Mouse (Mus musculus) layer of hippocampus, adult 8-10 months (tissue): Measurements from ENCODE around the gene Hscb. TPM values are rescaled to one million over a fixed set of nuclear protein-coding genes. Genes with fewer than 3 reads are reported as not detected.
"Not testable (repeated sequence)": the region's sequence is repeated elsewhere in the genome, so short reads cannot be mapped to it uniquely, and the experiment has no call there.

ENCODE experiments used
- DNase-seq, 2 experiments: peaks; one replicate each; pipeline ENCODE4 v3.0.0; 2022; ENCODE audit warnings: low spot score in 2 of 2
- total RNA-seq, 4 experiments: library from RNA; stranded (reverse); gene quantifications; 2 replicates each; pipeline ENCODE4 v1.2.4; 2022

The Hscb gene
- total RNA-seq: 10 to 100 TPM; 12.6 to 17.6 (median 14.5) TPM

DNA sequence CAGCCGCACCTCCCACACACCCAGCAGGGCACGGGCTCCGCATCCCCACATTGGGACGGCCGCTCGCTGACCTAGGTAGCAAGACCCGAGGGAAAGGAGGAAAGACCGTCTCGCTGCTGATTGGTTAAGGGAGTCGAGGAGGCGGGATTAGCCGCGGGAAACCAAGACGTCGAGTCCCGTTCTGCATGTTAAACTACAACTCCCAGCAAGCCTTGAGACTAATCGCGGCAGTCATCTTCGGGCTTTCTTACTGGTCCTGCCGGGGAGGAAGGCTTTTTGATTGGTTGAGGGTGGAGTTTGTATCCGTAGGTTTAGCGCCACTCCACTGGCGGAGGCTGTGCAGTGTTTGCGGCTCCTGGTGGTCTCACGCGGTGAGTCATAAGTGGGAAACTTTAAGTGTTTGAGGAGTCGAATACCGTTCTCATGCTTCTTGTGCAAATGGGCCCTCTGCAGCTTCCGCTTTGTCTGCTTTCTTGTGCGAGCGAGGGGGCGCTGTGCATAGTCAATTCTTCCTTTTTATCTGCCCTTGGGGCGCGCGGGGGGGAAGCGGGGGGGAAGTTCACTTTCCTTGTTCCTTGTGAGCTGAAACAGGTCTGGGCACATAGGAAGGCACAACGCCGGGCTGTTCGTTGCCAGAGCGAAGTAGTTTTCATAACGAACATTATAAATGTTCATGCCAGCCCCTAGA, at the start of gene Hscb, which contains the start of gene Chek2:
TSS of gene Hscb (minus strand) at position 100 of the 688 bp plus-strand sequence.
TSS of gene Chek2 (plus strand) at position 302 of the 688 bp plus-strand sequence.
- peak; percentile 98 to 99 for DNase-seq

DNA sequence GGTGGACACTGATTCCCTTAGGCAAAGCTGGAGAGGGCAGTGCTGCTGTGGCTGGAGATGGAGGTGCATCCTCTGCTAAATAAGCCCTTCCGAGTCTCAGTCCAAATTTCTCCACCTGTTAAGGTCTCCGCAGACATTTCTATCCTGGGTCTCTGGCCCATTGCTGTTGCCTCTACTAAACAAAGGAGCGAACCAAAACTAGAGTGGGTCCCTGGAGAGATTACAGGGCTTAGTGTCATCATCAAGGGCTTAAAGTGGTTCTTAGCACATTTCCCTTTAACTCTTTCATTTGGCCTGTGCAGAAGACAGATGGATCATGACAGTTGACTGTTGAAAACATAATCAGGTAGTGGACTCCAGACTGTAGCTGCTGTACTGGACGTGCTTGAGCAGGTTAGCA, 49.0 kb upstream of the Hscb start:
- no peak for DNase-seq

DNA sequence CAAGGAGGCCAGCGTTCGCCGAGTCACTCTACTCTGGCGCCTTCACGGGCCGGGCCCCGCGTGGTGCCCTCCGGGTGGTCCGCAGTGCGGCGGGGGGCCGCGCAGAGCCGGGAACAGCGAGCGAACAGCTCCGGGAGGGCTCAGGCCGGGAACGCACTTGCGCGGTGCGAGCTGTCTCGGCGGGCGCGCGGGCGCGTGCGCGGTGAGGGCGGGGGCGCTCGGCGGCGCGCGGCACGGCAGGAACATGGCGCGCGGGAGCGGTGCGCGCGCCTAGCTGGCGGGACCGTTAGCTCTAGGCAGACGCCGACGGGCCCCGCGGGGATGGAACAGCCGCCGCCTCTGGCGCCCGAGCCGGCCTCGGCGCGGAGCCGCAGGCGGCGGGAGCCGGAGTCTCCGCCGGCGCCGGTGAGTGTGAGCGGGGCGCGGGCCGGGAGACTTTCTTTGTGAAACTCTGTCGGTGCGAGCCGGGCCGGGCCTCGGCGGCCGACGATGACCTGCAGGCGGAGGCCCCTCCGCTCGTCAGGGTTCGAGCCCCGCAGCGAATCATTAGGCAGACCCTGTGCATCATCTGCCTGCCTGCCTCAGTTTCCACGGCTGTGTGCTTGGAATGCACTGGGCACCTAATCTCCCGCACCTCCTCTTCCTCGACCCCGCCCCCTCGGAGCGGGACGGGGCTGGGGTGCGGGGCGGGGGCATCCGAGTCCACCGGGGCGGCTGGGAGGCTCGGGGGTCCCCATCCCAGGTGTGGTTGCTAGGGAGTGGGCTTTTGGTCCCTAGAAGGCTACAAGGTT, 40.2 kb upstream of the Hscb start, which contains the start of gene Ttc28:
TSS of gene Ttc28 (plus strand) at position 220 of the 791 bp plus-strand sequence.
- DNase-seq: peak; percentile 63 to 82

DNA sequence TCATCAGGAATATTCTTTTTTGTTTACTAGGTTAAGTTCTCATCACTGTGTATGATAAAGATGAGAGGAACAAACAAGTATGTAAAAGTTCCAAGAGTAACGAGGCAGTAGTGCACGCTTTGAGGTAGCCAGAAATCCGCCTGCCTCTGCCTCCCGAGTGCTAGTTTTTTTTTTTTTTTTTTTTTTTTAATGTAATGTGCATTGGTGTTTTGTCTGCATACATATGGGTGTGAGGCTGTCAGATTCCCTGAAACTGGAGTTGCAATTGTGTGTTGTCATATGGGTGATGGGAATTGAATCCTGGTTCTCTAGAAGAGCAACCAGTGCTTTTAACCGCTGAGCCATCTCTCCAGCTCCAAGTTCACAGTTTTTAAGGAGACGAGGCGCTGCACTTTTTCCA, 39.5 kb upstream of the Hscb start:
- DNase-seq: no peak

DNA sequence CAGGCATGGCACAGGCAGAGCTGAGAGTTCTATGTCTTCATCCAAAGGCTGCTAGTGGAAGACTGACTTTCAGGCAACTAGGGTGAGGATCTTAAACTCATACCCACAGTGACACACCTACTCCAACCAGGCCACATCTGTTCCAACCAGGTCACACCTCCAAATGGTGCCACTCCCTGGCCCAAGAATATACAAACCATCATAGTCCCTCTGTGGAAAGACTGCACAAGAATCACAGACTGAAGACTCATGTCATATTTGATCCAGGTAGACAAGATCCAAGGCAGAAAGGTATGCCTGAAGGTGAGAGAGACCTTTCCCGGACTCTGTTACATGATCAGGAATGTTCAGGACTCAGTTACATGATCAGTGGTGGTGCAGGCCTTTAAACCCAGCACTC, 38.9 kb upstream of the Hscb start:
- not testable (repeated sequence) for DNase-seq

DNA sequence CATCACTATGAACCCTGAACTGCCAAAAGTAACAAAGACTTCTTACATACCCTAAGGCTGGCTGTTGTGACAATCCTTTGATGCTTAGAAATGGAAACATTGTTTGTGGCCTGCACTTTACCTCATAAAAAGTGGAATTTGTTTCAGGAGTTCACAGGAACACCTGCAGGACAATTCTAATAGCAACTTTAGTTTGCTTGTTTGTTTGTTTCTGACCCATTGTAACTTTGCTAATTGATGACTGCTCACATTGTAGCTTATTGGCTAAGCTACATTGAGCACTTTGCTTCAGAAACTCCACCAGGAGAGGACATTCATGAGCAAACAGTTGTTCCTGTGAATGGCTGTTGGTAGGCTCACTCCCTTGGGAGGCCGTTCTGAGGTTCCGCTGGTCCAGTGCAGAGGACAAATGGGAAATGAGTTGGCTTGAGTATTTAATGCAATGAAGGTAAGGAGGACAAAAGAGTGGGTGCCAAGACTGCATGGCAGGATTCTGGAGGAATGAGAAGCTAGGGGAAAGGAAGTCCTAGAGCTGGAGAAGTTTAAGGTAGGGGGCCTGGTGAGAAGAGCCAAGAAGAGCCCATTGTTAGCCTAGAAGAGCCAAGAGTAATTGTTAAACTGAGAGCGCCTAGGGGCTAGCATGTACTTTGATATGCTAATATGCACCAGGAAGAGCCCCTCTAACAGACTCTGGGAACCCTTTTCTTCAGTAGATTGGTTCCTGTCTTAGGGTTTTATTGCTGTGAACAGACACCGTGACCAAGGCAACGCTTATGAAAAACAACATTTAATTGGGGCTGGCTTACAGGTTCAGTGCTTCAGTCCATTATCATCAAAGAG, 38.3 kb upstream of the Hscb start:
- DNase-seq: no peak

DNA sequence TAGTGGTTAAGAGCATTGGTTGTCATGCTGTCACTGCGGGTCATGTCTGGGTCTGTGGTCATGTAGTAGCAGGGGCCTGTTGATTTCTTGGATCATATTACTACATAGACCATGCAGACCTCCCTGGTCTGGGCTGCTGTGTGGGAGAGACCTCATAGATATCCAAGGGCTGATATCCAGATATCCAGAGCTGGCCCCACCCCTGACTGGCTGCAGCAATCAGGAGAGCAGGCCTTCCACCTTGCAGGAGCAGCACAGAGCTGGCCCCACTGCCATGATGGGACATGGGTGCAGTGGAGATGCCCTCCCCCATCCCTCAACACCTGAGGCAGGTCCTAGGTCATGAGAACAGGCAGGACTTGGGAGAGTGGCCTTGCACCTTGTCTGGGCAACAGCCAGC, 35.7 kb upstream of the Hscb start:
- DNase-seq: no peak

DNA sequence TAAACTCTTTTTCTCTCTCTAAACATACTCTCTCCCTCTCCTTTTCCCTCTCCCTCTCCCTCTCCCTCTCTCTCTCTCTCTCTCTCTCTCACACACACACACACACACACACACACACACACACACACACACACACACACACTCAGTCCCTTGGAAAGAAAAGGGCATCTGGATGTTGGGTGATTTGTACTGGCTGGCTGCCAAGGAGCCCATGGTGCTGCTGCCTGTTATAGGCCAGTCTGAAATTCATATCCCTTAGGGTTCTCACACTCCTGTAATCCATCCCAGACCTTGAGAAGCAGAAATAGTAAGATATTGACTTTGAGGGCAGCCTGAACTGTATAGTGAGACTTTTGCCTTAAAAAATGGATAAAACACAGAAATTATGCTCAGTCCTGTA, 35.1 kb upstream of the Hscb start:
- DNase-seq: no peak

DNA sequence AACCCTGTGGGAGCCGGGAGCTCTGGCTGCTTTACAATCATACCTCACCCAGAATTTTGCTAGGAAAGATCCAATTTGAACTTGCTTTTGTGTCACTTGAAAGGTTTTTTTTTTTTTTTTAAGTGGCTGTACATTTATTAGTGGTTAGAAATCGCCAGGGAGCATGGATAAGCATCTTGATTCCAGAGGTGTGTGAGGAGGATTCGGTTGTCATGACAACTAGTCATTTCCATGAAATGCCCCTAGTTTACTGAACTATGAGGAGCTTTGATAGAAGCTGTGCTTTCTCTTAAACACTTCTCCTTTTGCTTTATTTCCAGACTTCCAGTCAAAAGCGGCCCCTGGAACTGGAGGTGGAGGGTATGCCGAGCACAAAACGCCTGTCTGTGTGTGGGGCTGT, 33.6 kb upstream of the Hscb start:
- no peak for DNase-seq

DNA sequence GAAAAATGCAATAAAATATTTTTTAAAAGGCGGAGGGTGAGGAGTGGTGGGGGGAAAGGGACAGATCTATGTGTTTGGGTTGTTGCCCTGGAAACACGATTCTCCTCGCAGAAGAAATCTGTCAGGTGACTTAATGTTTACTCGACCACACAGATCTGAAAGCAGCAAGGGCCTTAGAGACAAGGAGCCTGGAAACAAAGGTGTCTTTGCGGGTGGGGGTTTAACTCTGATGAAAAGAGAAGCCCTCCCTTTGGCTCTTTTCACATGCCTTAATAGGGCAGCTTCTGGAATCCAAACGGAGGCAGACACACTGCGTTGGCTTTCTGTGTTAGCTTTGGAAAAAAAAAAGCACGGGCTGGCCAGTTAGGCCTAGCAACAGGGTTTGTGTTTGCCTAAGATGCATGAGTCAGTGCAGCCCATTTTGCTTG, 29.7 kb upstream of the Hscb start:
- DNase-seq: no peak

DNA sequence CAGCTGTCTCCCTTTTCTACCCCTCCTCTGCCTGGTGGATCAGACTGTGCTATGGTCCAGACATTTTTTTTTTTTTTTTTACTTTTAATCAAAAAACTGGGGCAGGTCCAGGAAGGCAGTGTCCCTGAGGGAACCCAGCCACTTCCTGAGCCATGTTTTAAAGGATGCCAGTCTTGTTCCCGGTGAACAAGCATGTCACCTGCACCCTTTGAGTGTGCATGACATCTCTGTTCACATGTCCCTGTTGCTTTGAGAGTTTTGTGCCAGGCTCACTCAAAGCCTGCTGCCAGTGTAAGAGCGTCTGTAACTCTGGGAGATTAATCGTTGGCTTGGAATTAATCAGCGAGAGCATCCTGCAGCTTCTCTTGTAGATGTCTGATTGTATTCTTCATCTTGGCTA, 28.9 kb upstream of the Hscb start:
- no peak for DNase-seq

DNA sequence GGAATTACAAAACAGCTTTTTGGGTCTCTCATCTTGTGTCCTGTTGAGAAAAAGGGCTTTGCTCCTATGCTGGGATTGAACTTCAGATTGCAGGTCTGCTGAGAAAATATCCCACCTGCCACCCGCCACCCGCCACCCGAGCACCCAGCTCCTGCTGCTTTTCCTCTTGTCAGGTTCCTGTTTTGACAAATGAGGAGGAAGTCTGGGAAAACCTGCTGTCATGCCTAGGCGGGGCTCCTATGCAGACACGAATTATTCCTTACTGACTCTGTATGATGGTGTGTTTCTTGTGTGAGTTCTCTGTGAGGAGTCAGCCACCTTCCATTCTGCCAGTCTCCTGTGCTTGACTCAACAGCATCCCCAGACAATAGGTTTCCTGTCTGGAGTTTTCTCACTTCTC, 20.9 kb upstream of the Hscb start:
- no peak for DNase-seq

DNA sequence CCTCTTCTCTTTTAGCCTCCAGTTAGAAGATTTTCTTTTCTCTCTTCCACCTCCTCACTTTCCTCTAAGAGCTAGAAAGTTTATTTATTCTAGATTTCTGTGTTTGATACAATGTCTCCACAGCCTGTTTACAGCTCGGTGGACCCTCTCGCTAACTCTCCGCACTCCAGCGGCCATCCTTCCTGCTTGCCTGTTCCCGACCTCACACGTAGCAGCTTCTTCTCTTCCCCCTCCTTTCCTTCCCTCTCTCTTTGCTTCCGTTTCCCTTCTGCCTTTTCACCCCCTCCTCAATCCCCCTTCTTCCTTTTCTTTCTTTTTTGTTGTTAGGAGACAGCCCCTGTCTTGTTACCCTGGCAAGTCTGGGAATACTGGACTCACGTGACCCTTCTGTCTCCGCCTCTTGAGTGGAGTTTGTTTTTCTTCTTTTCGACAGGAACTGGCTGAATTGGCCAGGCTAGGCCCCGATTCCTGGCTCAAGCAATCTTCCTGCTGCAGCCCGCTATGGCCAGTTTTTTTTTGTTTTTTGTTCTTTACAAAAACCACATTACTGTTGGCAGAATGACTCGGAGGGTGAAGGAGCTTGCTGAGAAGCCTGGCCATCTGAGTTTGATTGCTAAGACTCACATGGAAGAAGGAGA, 19.6 kb upstream of the Hscb start:
- DNase-seq: peak; percentile 39 to 48

DNA sequence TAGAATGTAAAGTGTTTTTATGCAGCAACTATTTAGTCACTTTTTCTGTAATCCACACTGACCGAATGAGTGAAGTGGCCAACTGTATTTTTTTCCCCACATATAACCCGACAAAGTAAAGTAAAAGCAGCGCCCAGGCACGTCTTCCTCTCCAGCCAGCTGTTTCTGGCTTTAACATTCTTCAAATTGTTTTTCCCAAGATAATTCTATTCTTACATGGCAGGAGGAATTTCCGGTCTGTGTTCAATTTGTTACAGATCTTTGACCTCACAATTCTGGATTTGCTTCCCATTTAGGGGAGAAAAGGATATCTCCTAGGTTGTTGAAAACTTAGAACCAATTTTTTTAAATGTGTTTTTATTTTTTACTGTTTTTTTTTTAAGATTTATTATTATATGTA, 17.5 kb upstream of the Hscb start:
- no peak for DNase-seq

DNA sequence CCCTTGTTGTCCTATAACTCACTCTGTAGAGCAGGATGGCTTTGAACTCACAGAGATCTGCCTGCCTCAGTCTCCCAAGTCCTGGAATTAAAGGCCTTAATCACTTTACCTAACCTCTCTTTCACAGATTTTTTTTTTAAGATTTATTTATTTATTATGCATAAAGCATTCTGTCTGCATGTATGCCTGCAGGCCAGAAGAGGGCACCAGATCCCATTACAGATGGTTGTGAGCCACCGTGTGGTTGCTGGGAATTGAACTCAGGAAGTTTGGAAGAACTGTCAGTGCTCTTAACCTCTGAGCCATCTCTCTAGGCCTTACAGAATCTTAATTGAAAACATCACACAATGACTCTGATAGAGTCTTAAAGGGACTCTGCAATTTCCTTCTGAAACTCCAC, 13.4 kb upstream of the Hscb start:
- DNase-seq: no peak

DNA sequence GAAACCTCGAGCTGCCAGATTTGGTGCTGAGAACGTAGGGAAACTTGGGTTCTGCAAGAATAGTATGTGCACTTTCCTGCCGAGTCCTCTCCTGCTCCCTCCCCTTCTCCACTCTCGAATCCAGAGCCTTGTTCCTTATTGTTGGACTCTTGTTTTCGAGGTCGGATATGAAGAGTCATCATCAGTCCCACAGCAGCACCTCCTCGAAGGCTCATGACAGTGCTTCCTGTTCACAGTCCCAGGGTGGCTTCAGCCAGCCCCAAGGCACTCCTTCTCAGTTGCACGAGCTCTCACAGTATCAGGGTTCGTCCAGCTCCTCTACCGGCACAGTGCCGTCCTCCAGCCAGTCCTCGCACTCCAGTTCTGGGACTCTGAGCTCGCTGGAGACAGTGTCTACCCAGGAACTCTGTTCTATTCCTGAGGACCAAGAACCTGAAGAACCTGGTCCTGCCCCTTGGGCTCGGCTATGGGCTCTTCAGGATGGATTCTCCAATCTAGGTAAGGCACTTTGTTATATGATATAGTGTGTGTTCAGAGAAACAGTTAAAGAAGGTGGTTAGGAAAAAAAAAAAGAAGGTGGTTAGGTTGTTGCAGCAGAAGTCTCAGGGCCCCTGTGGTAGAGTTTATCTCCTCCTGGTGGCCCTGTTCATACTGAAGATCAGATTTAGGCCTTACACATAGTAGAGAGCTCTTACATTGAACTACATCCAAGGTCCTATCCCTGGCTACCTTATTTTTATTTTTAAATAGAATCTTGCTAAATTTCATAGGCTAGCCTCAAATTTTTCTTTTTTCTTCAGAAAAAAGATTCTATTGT, 1.7 kb upstream of the Hscb start:
- DNase-seq: no peak

DNA sequence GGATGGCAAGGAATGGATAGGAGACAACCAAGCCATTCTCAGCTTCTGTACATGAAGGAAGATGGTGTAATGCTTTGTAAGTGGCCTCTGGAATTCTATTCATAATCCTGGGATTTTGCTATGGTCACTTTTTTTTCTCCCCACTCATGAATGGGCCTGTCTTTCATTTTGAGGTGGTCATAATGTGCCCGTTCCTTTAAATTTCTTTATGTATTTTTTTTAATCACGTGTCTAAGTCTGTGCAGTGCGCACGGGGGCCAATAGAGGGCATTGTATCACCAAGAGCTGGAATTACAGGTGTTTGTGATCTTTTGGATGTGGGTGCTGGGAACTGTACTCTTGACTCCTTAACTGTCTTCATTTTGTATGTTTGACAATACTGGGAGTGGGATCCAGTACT, 888 bp upstream of the Hscb start:
- peak; percentile 12 to 32 for DNase-seq

DNA sequence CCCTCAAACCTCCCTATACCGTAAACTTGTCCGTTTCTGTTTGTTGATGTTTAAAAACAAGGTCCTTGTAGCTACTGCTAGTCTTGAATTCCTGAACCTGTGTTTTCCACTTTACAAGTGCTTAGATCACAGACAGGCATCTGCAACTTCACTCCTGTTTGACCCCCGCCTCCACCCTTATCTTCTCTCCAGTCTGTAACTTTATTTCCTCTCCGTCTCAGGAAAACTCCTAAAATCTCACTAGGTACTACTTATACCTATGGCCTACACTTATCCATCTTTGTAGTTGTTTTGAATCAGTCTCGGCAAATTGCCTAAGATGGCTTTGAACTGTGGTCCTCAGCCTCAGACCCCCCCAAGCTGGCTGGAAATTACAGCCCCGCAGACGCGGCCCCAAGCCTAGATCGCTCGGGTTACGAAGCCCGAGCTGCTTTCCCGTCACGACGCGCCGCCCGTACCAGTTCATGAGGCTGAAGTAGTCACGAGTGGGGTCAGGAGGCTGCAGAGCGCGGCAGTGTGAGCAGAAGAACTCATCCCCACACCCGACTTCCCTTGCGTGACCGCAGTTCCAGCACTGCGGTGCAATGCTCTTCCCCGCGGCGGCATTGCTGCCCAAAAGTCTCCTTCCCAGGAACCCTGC, 419 bp downstream of the Hscb start:
- DNase-seq: no peak

DNA sequence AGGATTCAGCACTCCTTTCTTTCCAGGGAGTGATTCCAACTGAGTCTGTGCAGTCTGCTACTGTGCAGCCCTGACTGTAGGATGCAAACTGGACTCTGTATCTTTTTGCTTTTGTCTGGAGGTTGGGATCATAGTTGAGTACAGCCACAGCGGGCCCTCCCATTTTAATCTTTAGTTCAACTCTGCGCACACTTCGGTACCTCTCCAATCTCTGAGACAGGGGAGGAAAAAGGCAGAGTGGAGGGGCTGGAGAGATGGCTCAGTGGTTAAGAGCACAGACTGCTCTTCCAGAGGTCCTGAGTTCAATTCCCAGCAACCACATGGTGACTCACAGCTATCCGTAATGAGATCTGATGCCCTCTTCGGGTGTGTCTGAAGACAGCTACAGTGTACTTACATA, 1.6 kb downstream of the Hscb start:
- not testable (repeated sequence) for DNase-seq

DNA sequence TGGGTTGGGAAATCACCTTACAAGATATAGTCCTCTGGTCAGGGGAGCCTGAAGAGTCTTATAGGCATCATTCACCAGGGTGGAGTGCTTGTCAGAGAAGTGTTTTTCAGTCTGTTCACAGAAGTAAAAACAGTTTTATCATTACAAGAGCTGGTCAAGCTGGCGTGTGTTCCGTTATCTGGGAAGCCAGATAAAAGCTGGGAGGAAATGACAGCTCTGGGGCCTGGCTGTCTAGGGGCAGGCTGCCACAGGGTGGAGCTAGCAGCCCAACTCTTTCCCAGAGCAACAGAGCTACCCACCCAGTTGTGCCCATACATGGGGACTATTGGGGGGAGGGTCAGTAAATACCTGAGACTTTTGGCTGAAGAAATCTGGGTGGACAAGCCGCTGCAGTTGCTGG, 3.6 kb downstream of the Hscb start:
- DNase-seq: peak in 1 of 2 experiments; percentile 39
